In genomic region chr2:159607191-159607590, GRCm38 (mm10) we compare ENCODE assay signal across 9 mouse cellular contexts.
"Had no signal": no experiment of that assay in that cellular context is flagged by ENCODE, and none has a peak within 500 bp of the region (broad histone marks: within the 10 kb centered on the region; RNA-seq: fewer than 3 reads in every experiment).

No protein-coding gene starts in this region.

- ATAC-seq: intestine, postnatal 0 days; lung, postnatal 0 days; midbrain, embryonic 13.5 days had no signal

- H3K9ac ChIP-seq: liver, embryonic 15.5 days; midbrain, embryonic 13.5 days had no signal

- H3K27ac ChIP-seq: liver, embryonic 15.5 days; midbrain, embryonic 13.5 days had no signal

- H3K27me3 ChIP-seq: liver, embryonic 15.5 days; midbrain, embryonic 13.5 days had no signal

- H3K36me3 ChIP-seq: liver, embryonic 15.5 days; midbrain, embryonic 13.5 days had no signal

- H3K4me1 ChIP-seq: liver, embryonic 15.5 days; midbrain, embryonic 13.5 days had no signal

- DNase-seq: lung, adult 2 months; lung, postnatal 36 days; right cerebral cortex, postnatal 25 days; thymus, postnatal 36 days had no signal

- H3K9me3 ChIP-seq: liver, embryonic 15.5 days; midbrain, embryonic 13.5 days had no signal

- H3K4me2 ChIP-seq: liver, embryonic 11.5 days; liver, embryonic 15.5 days; midbrain, embryonic 13.5 days had no signal

- H3K4me3 ChIP-seq: liver, embryonic 15.5 days; midbrain, embryonic 13.5 days had no signal
